Mouse (Mus musculus) heart, adult 18-20 months (tissue): ENCODE data around the gene Dcst1. TPM values are rescaled to one million over a fixed set of nuclear protein-coding genes. Genes with fewer than 3 reads are reported as not detected.

ENCODE experiments used
- DNase-seq, 2 experiments: peaks; one replicate each; pipeline ENCODE4 v3.0.0; 2021 to 2022; ENCODE audit warnings: mixed read lengths in 1 of 2
- total RNA-seq, 2 experiments: library from RNA; stranded (reverse); gene quantifications; 2 replicates each; pipeline ENCODE4 v1.2.3; 2021

The Dcst1 gene
- total RNA-seq, 2 experiments from 2014 or later = not detected

GRCm38 (mm10) chr3:89315195-89315929 is 49.7 kb downstream of the Dcst1 start:
- DNase-seq = peak; percentile 74 to 87

- DNase-seq = no peak
Observed at GRCm38 (mm10) chr3:89314791-89315190, 50.3 kb downstream of the Dcst1 start.

DNA sequence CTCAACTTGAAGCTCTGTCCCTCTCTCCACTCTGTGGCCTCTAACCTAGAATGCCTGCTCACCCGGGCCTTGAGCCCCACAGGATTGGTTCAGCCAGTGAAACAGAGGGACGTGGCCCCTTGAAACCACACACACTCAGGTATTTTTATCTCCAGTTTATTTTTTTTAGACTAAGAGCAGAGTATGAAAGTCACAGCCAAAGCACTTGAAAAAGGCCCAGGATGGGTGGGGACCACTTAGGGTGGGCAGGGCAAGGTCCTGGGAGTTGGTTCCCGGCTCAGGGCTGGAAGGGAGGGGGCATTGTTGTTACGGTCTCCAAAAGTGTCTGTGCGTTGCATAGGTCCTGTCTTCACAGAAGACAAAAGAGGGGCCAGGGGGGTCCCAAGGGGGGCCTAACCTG is 50.7 kb downstream of the Dcst1 start:
- no peak for DNase-seq

GRCm38 (mm10) chr3:89308089-89308488 is 57.0 kb downstream of the Dcst1 start:
- peak; percentile 66 to 80 for DNase-seq

DNA sequence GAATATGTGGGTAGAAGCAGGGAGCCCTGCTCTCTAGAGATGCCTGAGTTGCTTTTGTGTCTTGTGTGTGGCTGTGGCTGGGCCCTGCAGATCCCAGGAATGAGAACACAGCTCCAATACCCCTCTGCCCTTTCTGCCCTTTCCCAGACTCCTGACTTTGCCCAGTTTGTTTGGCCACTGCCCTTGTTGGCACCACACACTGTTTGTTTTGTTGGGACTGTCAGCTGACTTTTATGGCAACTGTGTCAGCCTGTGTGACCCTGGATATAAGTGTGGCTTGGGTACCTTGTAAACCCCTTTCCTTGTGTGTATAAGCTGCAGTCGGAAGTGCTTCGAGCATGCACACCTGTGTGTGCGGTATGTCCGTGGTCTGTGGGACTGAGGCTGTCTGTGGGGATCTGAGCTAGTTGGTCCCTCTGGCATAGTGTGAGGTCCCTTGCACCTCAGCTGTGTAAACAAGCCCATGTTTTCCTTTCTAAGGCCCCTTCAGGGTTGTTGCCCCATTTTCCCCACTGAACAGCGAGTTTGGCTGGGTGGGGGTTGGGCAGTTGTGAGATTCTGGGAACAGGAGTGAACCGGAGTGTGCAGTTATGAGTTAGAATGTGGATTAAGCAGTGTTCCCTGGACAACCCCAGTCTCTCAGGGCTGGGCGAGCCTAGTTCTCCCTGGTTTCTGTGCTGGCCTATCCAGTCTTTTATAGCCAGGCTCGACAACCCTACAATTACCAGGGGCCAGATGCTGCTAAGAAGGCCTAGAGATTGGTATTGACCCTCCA is 59.3 kb downstream of the Dcst1 start:
- no peak for DNase-seq

- no peak for DNase-seq
Observed at GRCm38 (mm10) chr3:89305105-89305504, 59.9 kb downstream of the Dcst1 start.

GRCm38 (mm10) chr3:89304440-89304839 is 60.6 kb downstream of the Dcst1 start:
- DNase-seq = no peak

DNA sequence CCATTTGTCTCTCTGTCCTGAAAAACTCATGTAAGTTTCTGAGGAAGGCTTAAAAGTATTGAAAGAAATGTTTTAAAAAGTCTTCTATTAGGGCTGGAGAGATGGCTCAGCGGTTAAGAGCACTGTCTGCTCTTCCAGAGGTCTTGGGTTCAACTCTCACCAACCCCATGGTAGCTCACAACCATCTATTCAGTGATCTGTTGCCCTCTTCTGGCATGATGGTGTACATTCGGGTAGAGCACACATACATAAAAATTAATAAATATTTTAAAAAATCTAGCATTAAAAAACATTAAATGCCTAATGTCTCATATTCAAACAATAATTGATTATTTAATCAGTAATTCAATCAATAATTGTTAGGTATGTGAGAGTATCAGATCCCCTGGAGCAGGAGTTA is 64.5 kb downstream of the Dcst1 start:
- no peak for DNase-seq

Other genes starting within 250 kb of the Dcst1 start
- gene Pklr, start 229.1 kb downstream of the Dcst1 start, total RNA-seq = not detected
- under 1 TPM; 0.30 to 0.62 TPM for gene Hcn3, start 205.1 kb downstream of the Dcst1 start, total RNA-seq
- 10 to 100 TPM; 14.3 to 17.8 TPM for gene Clk2, start 200.5 kb downstream of the Dcst1 start, total RNA-seq
- 10 to 100 TPM; 46.2 to 50.2 TPM for gene Scamp3, start 187.8 kb downstream of the Dcst1 start, total RNA-seq
- gene Fam189b, start 182.1 kb downstream of the Dcst1 start, total RNA-seq = 1 to 10 TPM; 3.7 to 4.7 TPM
- gene Gba, start 162.3 kb downstream of the Dcst1 start, total RNA-seq = 10 to 100 TPM; 18.3 to 19.6 TPM
- gene Thbs3, start 150.1 kb downstream of the Dcst1 start, total RNA-seq = 1 to 10 TPM; 2.8 to 5.8 TPM
- 10 to 100 TPM; 60.3 to 61.5 TPM for gene Mtx1, start 138.2 kb downstream of the Dcst1 start, total RNA-seq
- 1 to 10 TPM in 1 of 2 experiments, under 1 TPM in 1; 0.40 to 2.1 TPM for gene Muc1, start 136.2 kb downstream of the Dcst1 start, total RNA-seq
- gene Krtcap2, start 119.3 kb downstream of the Dcst1 start, total RNA-seq = 10 to 100 TPM; 64.8 to 89.2 TPM
- gene Trim46, start 118.9 kb downstream of the Dcst1 start, total RNA-seq = under 1 TPM; 0.37 to 0.98 TPM
- gene Dpm3, start 105.9 kb downstream of the Dcst1 start, total RNA-seq = 10 to 100 TPM; 54.1 to 54.7 TPM
- gene Slc50a1, start 94.7 kb downstream of the Dcst1 start, total RNA-seq = 10 to 100 TPM; 15.6 to 21.6 TPM
- 10 to 100 TPM; 22.5 to 23.8 TPM for gene Efna1, start 84.1 kb downstream of the Dcst1 start, total RNA-seq
- not detected for gene Efna3, start 42.3 kb downstream of the Dcst1 start, total RNA-seq
- under 1 TPM in 1 of 2 experiments, not detected in 1; 0.28 TPM for gene Efna4, start 27.2 kb downstream of the Dcst1 start, total RNA-seq
- 10 to 100 TPM; 45.5 to 47.0 TPM for gene Adam15, start 15.3 kb downstream of the Dcst1 start, total RNA-seq
- not detected for gene Dcst2, start 3.3 kb downstream of the Dcst1 start, total RNA-seq
- gene Zbtb7b, start 29.5 kb upstream of the Dcst1 start, total RNA-seq = 10 to 100 TPM; 21.3 to 23.3 TPM
- 1 to 10 TPM in 1 of 2 experiments, not detected in 1; 1.0 TPM for gene Lenep, start 37.5 kb upstream of the Dcst1 start, total RNA-seq
- 10 to 100 TPM; 59.5 to 63.8 TPM for gene Flad1, start 46.6 kb upstream of the Dcst1 start, total RNA-seq
- gene Cks1b, start 53.1 kb upstream of the Dcst1 start, total RNA-seq = 1 to 10 TPM; 4.6 to 4.8 TPM
- 10 to 100 TPM; 33.2 to 36.1 TPM for gene Shc1, start 53.2 kb upstream of the Dcst1 start, total RNA-seq
- 10 to 100 TPM; 15.3 to 17.0 TPM for gene Pygo2, start 65.0 kb upstream of the Dcst1 start, total RNA-seq
- 10 to 100 TPM; 70.0 to 76.0 TPM for gene Pbxip1, start 71.5 kb upstream of the Dcst1 start, total RNA-seq
- gene Pmvk, start 89.3 kb upstream of the Dcst1 start, total RNA-seq = 1 to 10 TPM; 8.4 to 8.8 TPM
- gene Kcnn3, start 154.9 kb upstream of the Dcst1 start, total RNA-seq = 1 to 10 TPM; 1.5 to 2.0 TPM